Mouse (Mus musculus) ES-E14 (cell line): ENCODE results near the gene Man2a1.

ENCODE experiments used
- HCFC1 ChIP-seq: IDR thresholded peaks from 2 replicates; pipeline ENCODE4 v1.6.1; 2012; ENCODE audit warnings: low read length, inconsistent platforms, borderline replicate concordance; ENCODE audit not compliant: insufficient read depth
- MAFK ChIP-seq: IDR thresholded peaks from 2 replicates; pipeline ENCODE4 v1.6.1; 2014; ENCODE audit warnings: mild to moderate bottlenecking, low read depth, low read length, inconsistent platforms; ENCODE audit not compliant: insufficient read depth
- ZC3H11A ChIP-seq: IDR thresholded peaks from 2 replicates; pipeline ENCODE4 v1.6.1; 2012; ENCODE audit warnings: low read depth, mild to moderate bottlenecking, inconsistent platforms, low read length, borderline replicate concordance
- ZNF384 ChIP-seq: IDR thresholded peaks from 2 replicates; pipeline ENCODE4 v1.6.1; 2012; ENCODE audit warnings: low read depth, low read length, inconsistent platforms

GRCm38 (mm10) chr17:64681461-64681860 is 80.9 kb downstream of the Man2a1 start:
- TF ChIP-seq ZC3H11A (no peak), ZNF384 (no peak), MAFK (no peak), HCFC1 (no peak)
